Mouse (Mus musculus) midbrain, embryonic 16.5 days (tissue): Measurements from ENCODE around the gene Cldn10. TPM values are rescaled to one million over a fixed set of nuclear protein-coding genes. Genes with fewer than 3 reads are reported as not detected.

Experiments
- ATAC-seq: fragments of 200-750 bp; cut with Nextera tagmentation; 2 replicates; pipeline ENCODE4 v1.8.0; 2017; ENCODE audit warnings: moderate TSS enrichment
- H3K27ac ChIP-seq: fragments of 300-500 bp; sonication (generic); 2 replicates; pipeline ENCODE4 v1.5.1; 2014; ENCODE audit warnings: mild to moderate bottlenecking, low read length, mixed read lengths
- H3K27me3 ChIP-seq: fragments of 300-500 bp; sonication (generic); 2 replicates; pipeline ENCODE4 v1.6.1; 2014; ENCODE audit warnings: low read depth, low read length, mixed read lengths; ENCODE audit not compliant: control insufficient read depth, insufficient read depth
- H3K36me3 ChIP-seq: fragments of 300-500 bp; sonication (generic); 2 replicates; pipeline ENCODE4 v1.6.1; 2014; ENCODE audit warnings: mild to moderate bottlenecking, low read length, moderate library complexity, mixed read lengths; ENCODE audit not compliant: control insufficient read depth, insufficient read depth
- H3K4me1 ChIP-seq: fragments of 300-500 bp; sonication (generic); 2 replicates; pipeline ENCODE4 v1.6.1; 2014; ENCODE audit warnings: mild to moderate bottlenecking, low read length, mixed read lengths; ENCODE audit not compliant: control insufficient read depth, insufficient read depth
- H3K4me2 ChIP-seq: fragments of 300-500 bp; sonication (generic); 2 replicates; pipeline ENCODE4 v1.6.1; 2014; ENCODE audit warnings: mild to moderate bottlenecking, low read length, mixed read lengths
- H3K4me3 ChIP-seq: fragments of 300-500 bp; sonication (generic); 2 replicates; pipeline ENCODE4 v1.5.1; 2014; ENCODE audit warnings: low read depth, mild to moderate bottlenecking, low read length, moderate library complexity, mixed read lengths
- H3K9ac ChIP-seq: fragments of 300-500 bp; sonication (generic); 2 replicates; pipeline ENCODE4 v1.6.1; 2014; ENCODE audit warnings: low read depth, low read length, mixed read lengths
- H3K9me3 ChIP-seq: fragments of 300-500 bp; sonication (generic); replicated peaks from 2 replicates; pipeline ENCODE4 v1.6.1; 2014; ENCODE audit warnings: mild to moderate bottlenecking, low read length, mixed read lengths; ENCODE audit not compliant: control insufficient read depth, poor library complexity, severe bottlenecking
- WGBS: fragments of 180-500 bp; shearing (Covaris S2); extraction: QIAGEN DNeasy Blood & Tissue Kit; methylation state at CpG from one replicate; pipeline ENCODE4 v1.1.7; 2014; 5-methylcytosine and 5-hydroxymethylcytosine counted together
- polyA plus RNA-seq: library from polyadenylated mRNA; unstranded; fragments of >200 nt; fragmentation: Nextera tagmentation; extraction: Ambion mirVana; gene quantifications from 2 replicates; pipeline ENCODE4 v1.2.1, GENCODE M21; 2015

Gene Cldn10
- polyA plus RNA-seq, 1 experiment from 2014 or later: 7.2 TPM

GRCm38 (mm10) chr14:118899940-118900339 lies 112.2 kb downstream of the Cldn10 start:
- Histone ChIP-seq H3K4me2 (no peak overlapping the region), H3K9ac (no peak overlapping the region), H3K36me3 (peaks cover 36% of the 10 kb centered on the region), H3K27me3 (no peaks in the 10 kb centered on the region), H3K9me3 (no peaks in the 10 kb centered on the region), H3K4me1 (no peaks in the 10 kb centered on the region), H3K27ac (no peak overlapping the region), H3K4me3 (no peak overlapping the region)
- WGBS: 85% methylated on average over 11 of the region's 11 CpGs
- ATAC-seq: no peak

GRCm38 (mm10) chr14:118900911-118901310 lies 113.2 kb downstream of the Cldn10 start:
- Histone ChIP-seq H3K9me3 (no peaks in the 10 kb centered on the region), H3K36me3 (peaks cover 36% of the 10 kb centered on the region), H3K4me3 (no peak overlapping the region), H3K4me2 (no peak overlapping the region), H3K9ac (no peak overlapping the region), H3K4me1 (no peaks in the 10 kb centered on the region), H3K27me3 (no peaks in the 10 kb centered on the region), H3K27ac (no peak overlapping the region)
- 93% methylated on average over 1 of the region's 1 CpGs for WGBS
- no peak for ATAC-seq

- Histone ChIP-seq H3K4me1 (no peaks in the 10 kb centered on the region), H3K9me3 (no peaks in the 10 kb centered on the region), H3K27me3 (no peaks in the 10 kb centered on the region), H3K27ac (no peak overlapping the region), H3K4me3 (no peak overlapping the region), H3K4me2 (no peak overlapping the region), H3K9ac (no peak overlapping the region), H3K36me3 (peaks cover 44% of the 10 kb centered on the region)
- 88% methylated on average over 3 of the region's 3 CpGs for WGBS
- ATAC-seq: no peak
Measured at GRCm38 (mm10) chr14:118903397-118903796, 115.7 kb downstream of the Cldn10 start.

GRCm38 (mm10) chr14:118903867-118904562 lies 116.3 kb downstream of the Cldn10 start:
- no peaks in the 10 kb centered on the region for H3K4me1 ChIP-seq
- no peak overlapping the region for H3K4me3 ChIP-seq
- no peaks in the 10 kb centered on the region for H3K27me3 ChIP-seq
- H3K36me3 ChIP-seq: peaks cover 48% of the 10 kb centered on the region
- no peak overlapping the region for H3K4me2 ChIP-seq
- WGBS: 50% methylated on average over 6 of the region's 6 CpGs
- no peak for ATAC-seq
- no peak overlapping the region for H3K27ac ChIP-seq
- H3K9ac ChIP-seq: no peak overlapping the region
- no peaks in the 10 kb centered on the region for H3K9me3 ChIP-seq

- Histone ChIP-seq H3K27ac (no peak overlapping the region), H3K9me3 (no peaks in the 10 kb centered on the region), H3K4me2 (no peak overlapping the region), H3K27me3 (no peaks in the 10 kb centered on the region), H3K4me1 (no peaks in the 10 kb centered on the region), H3K36me3 (peaks cover 36% of the 10 kb centered on the region), H3K9ac (no peak overlapping the region), H3K4me3 (no peak overlapping the region)
- ATAC-seq: no peak
- WGBS: 72% methylated on average over 8 of the region's 8 CpGs
Measured at GRCm38 (mm10) chr14:118907592-118907991, 119.9 kb downstream of the Cldn10 start.

GRCm38 (mm10) chr14:118909872-118910271 lies 122.2 kb downstream of the Cldn10 start:
- Histone ChIP-seq H3K9ac (no peak overlapping the region), H3K4me1 (no peaks in the 10 kb centered on the region), H3K27ac (no peak overlapping the region), H3K4me2 (no peak overlapping the region), H3K36me3 (peaks cover 27% of the 10 kb centered on the region), H3K9me3 (no peaks in the 10 kb centered on the region), H3K4me3 (no peak overlapping the region), H3K27me3 (no peaks in the 10 kb centered on the region)
- no peak for ATAC-seq
- WGBS: 88% methylated on average over 8 of the region's 8 CpGs

- Histone ChIP-seq H3K27me3 (no peaks in the 10 kb centered on the region), H3K9ac (no peak overlapping the region), H3K9me3 (no peaks in the 10 kb centered on the region), H3K4me1 (no peaks in the 10 kb centered on the region), H3K27ac (no peak overlapping the region), H3K4me3 (no peak overlapping the region), H3K4me2 (no peak overlapping the region), H3K36me3 (peaks cover 27% of the 10 kb centered on the region)
- ATAC-seq: no peak
- WGBS: 69% methylated on average over 29 of the region's 29 CpGs
Measured at GRCm38 (mm10) chr14:118910332-118911222, 122.9 kb downstream of the Cldn10 start.

- WGBS: 89% methylated on average over 6 of the region's 6 CpGs
- no peak for ATAC-seq
Measured at GRCm38 (mm10) chr14:118911521-118911920, 123.8 kb downstream of the Cldn10 start.

GRCm38 (mm10) chr14:118913651-118914050 lies 125.9 kb downstream of the Cldn10 start:
- 86% methylated on average over 5 of the region's 5 CpGs for WGBS
- Histone ChIP-seq H3K36me3 (peaks cover 22% of the 10 kb centered on the region), H3K4me1 (no peaks in the 10 kb centered on the region), H3K27me3 (no peaks in the 10 kb centered on the region), H3K9me3 (no peaks in the 10 kb centered on the region), H3K9ac (no peak overlapping the region), H3K27ac (no peak overlapping the region), H3K4me2 (no peak overlapping the region), H3K4me3 (no peak overlapping the region)
- no peak for ATAC-seq

More at GRCm38 (mm10) chr14:118911521-118911920, 123.8 kb downstream of the Cldn10 start:
- Histone ChIP-seq H3K36me3 (peaks cover 27% of the 10 kb centered on the region), H3K9me3 (no peaks in the 10 kb centered on the region), H3K4me3 (no peak overlapping the region), H3K4me1 (no peaks in the 10 kb centered on the region), H3K9ac (no peak overlapping the region), H3K27ac (no peak overlapping the region), H3K27me3 (no peaks in the 10 kb centered on the region), H3K4me2 (no peak overlapping the region)
